Mouse (Mus musculus): ENCODE measurements around the gene Olig1. TPM values are rescaled to one million over a fixed set of nuclear protein-coding genes. Genes with fewer than 3 reads are reported as not detected.
"Not testable (repeated sequence)": the region's sequence is repeated elsewhere in the genome, so short reads cannot be mapped to it uniquely, and the experiment has no call there.

Gene Olig1
- polyA plus RNA-seq, 1 experiment from 2014 or later = 0.14 TPM

- Histone ChIP-seq H3K27ac (ENCODE audit: low read length) (no peak overlapping the region), H3K4me2 (replicated peaks; ENCODE audit: low read depth, low read length) (no peak overlapping the region), H3K27me3 (ENCODE audit: insufficient read depth, low read length) (peaks cover 54% of the 10 kb centered on the region), H3K36me3 (ENCODE audit: insufficient read depth, low read length) (no peaks in the 10 kb centered on the region), H3K4me1 (ENCODE audit: insufficient read depth, low read length) (no peaks in the 10 kb centered on the region), H3K9ac (replicated peaks; ENCODE audit: low read length) (no peak overlapping the region), H3K9me3 (ENCODE audit: low read length) (no peaks in the 10 kb centered on the region), H3K4me3 (ENCODE audit: low read length) (no peak overlapping the region)
- WGBS = 45% methylated on average over 9 of the region's 9 CpGs
- no peak for ATAC-seq (ENCODE audit: low FRiP score, low TSS enrichment)
Measured at GRCm38 (mm10) chr16:91246292-91246691, 23.3 kb upstream of the Olig1 start.

- H3K9me3 ChIP-seq (ENCODE audit: low read length); H3K9ac ChIP-seq (replicated peaks; ENCODE audit: low read length); H3K27ac ChIP-seq (ENCODE audit: low read length); H3K4me1 ChIP-seq (ENCODE audit: insufficient read depth, low read length); ATAC-seq (ENCODE audit: low FRiP score, low TSS enrichment); H3K36me3 ChIP-seq (ENCODE audit: insufficient read depth, low read length); H3K4me2 ChIP-seq (replicated peaks; ENCODE audit: low read depth, low read length); H3K4me3 ChIP-seq (ENCODE audit: low read length): not testable (repeated sequence)
- H3K27me3 ChIP-seq (ENCODE audit: insufficient read depth, low read length) = peaks cover 49% of the 10 kb centered on the region
- 13% methylated on average over 22 of the region's 28 CpGs for WGBS
Measured at GRCm38 (mm10) chr16:91255419-91256164, 14.0 kb upstream of the Olig1 start.

GRCm38 (mm10) chr16:91258956-91259355 lies 10.6 kb upstream of the Olig1 start:
- Histone ChIP-seq H3K9ac (replicated peaks; ENCODE audit: low read length) (no peak overlapping the region), H3K4me3 (ENCODE audit: low read length) (no peak overlapping the region), H3K27me3 (ENCODE audit: insufficient read depth, low read length) (peaks cover 82% of the 10 kb centered on the region), H3K36me3 (ENCODE audit: insufficient read depth, low read length) (no peaks in the 10 kb centered on the region), H3K27ac (ENCODE audit: low read length) (no peak overlapping the region), H3K4me1 (ENCODE audit: insufficient read depth, low read length) (no peaks in the 10 kb centered on the region), H3K9me3 (ENCODE audit: low read length) (no peaks in the 10 kb centered on the region), H3K4me2 (replicated peaks; ENCODE audit: low read depth, low read length) (no peak overlapping the region)
- WGBS = 46% methylated on average over 3 of the region's 3 CpGs
- ATAC-seq (ENCODE audit: low FRiP score, low TSS enrichment) = no peak

GRCm38 (mm10) chr16:91260861-91261260 lies 8.7 kb upstream of the Olig1 start:
- peaks cover 92% of the 10 kb centered on the region for H3K27me3 ChIP-seq (ENCODE audit: insufficient read depth, low read length)
- H3K36me3 ChIP-seq (ENCODE audit: insufficient read depth, low read length) = no peaks in the 10 kb centered on the region
- ATAC-seq (ENCODE audit: low FRiP score, low TSS enrichment) = no peak
- H3K27ac ChIP-seq (ENCODE audit: low read length) = no peak overlapping the region
- H3K9me3 ChIP-seq (ENCODE audit: low read length) = no peaks in the 10 kb centered on the region
- no peak overlapping the region for H3K4me2 ChIP-seq (replicated peaks; ENCODE audit: low read depth, low read length)
- no peak overlapping the region for H3K9ac ChIP-seq (replicated peaks; ENCODE audit: low read length)
- no peak overlapping the region for H3K4me3 ChIP-seq (ENCODE audit: low read length)
- 79% methylated on average over 3 of the region's 3 CpGs for WGBS
- H3K4me1 ChIP-seq (ENCODE audit: insufficient read depth, low read length) = no peaks in the 10 kb centered on the region

- Histone ChIP-seq H3K4me2 (replicated peaks; ENCODE audit: low read depth, low read length) (no peak overlapping the region), H3K27ac (ENCODE audit: low read length) (no peak overlapping the region), H3K9me3 (ENCODE audit: low read length) (no peaks in the 10 kb centered on the region), H3K4me1 (ENCODE audit: insufficient read depth, low read length) (no peaks in the 10 kb centered on the region), H3K36me3 (ENCODE audit: insufficient read depth, low read length) (no peaks in the 10 kb centered on the region), H3K27me3 (ENCODE audit: insufficient read depth, low read length) (peaks cover 92% of the 10 kb centered on the region), H3K4me3 (ENCODE audit: low read length) (no peak overlapping the region), H3K9ac (replicated peaks; ENCODE audit: low read length) (no peak overlapping the region)
- WGBS = 26% methylated on average over 12 of the region's 12 CpGs
- no peak for ATAC-seq (ENCODE audit: low FRiP score, low TSS enrichment)
Measured at GRCm38 (mm10) chr16:91262467-91263220, 6.9 kb upstream of the Olig1 start.

- Histone ChIP-seq H3K27ac (ENCODE audit: low read length) (no peak overlapping the region), H3K4me2 (replicated peaks; ENCODE audit: low read depth, low read length) (no peak overlapping the region), H3K4me3 (ENCODE audit: low read length) (no peak overlapping the region), H3K9ac (replicated peaks; ENCODE audit: low read length) (no peak overlapping the region), H3K4me1 (ENCODE audit: insufficient read depth, low read length) (peaks cover 19% of the 10 kb centered on the region), H3K27me3 (ENCODE audit: insufficient read depth, low read length) (peaks cover 92% of the 10 kb centered on the region), H3K36me3 (ENCODE audit: insufficient read depth, low read length) (no peaks in the 10 kb centered on the region), H3K9me3 (ENCODE audit: low read length) (no peaks in the 10 kb centered on the region)
- 77% methylated on average over 6 of the region's 6 CpGs for WGBS
- ATAC-seq (ENCODE audit: low FRiP score, low TSS enrichment) = no peak
Measured at GRCm38 (mm10) chr16:91265972-91266371, 3.6 kb upstream of the Olig1 start.

GRCm38 (mm10) chr16:91268724-91269452 lies 684 bp upstream of the Olig1 start:
- Histone ChIP-seq H3K9me3 (ENCODE audit: low read length) (no peaks in the 10 kb centered on the region), H3K4me2 (replicated peaks; ENCODE audit: low read depth, low read length) (peak overlapping the region; percentile 67), H3K36me3 (ENCODE audit: insufficient read depth, low read length) (no peaks in the 10 kb centered on the region), H3K4me1 (ENCODE audit: insufficient read depth, low read length) (peaks cover 19% of the 10 kb centered on the region), H3K9ac (replicated peaks; ENCODE audit: low read length) (no peak overlapping the region), H3K4me3 (ENCODE audit: low read length) (peak overlapping the region; percentile 42), H3K27me3 (ENCODE audit: insufficient read depth, low read length) (peaks cover 94% of the 10 kb centered on the region), H3K27ac (ENCODE audit: low read length) (no peak overlapping the region)
- peak; percentile 69; the same call in 1 of the 2 replicates for ATAC-seq (ENCODE audit: low FRiP score, low TSS enrichment)
- 8% methylated on average over 13 of the region's 13 CpGs for WGBS

- Histone ChIP-seq H3K9me3 (ENCODE audit: low read length) (no peaks in the 10 kb centered on the region), H3K36me3 (ENCODE audit: insufficient read depth, low read length) (no peaks in the 10 kb centered on the region), H3K4me2 (replicated peaks; ENCODE audit: low read depth, low read length) (peak overlapping the region; percentile 67), H3K27ac (ENCODE audit: low read length) (no peak overlapping the region), H3K4me1 (ENCODE audit: insufficient read depth, low read length) (peaks cover 19% of the 10 kb centered on the region), H3K4me3 (ENCODE audit: low read length) (peak overlapping the region; percentile 42), H3K9ac (replicated peaks; ENCODE audit: low read length) (no peak overlapping the region), H3K27me3 (ENCODE audit: insufficient read depth, low read length) (peaks cover 100% of the 10 kb centered on the region)
- 0% methylated on average over 63 of the region's 63 CpGs for WGBS
- ATAC-seq (ENCODE audit: low FRiP score, low TSS enrichment) = no peak
Measured at GRCm38 (mm10) chr16:91270212-91270971, 820 bp downstream of the Olig1 start.

- peaks cover 99% of the 10 kb centered on the region for H3K27me3 ChIP-seq (ENCODE audit: insufficient read depth, low read length)
- 0 out of 2 replicates have a peak, but pooled peaks have one; percentile 24 for ATAC-seq (ENCODE audit: low FRiP score, low TSS enrichment)
- no peak overlapping the region for H3K27ac ChIP-seq (ENCODE audit: low read length)
- peaks cover 19% of the 10 kb centered on the region for H3K4me1 ChIP-seq (ENCODE audit: insufficient read depth, low read length)
- peak overlapping the region; percentile 42 for H3K4me3 ChIP-seq (ENCODE audit: low read length)
- peak overlapping the region; percentile 67 for H3K4me2 ChIP-seq (replicated peaks; ENCODE audit: low read depth, low read length)
- H3K9ac ChIP-seq (replicated peaks; ENCODE audit: low read length) = no peak overlapping the region
- H3K9me3 ChIP-seq (ENCODE audit: low read length) = no peaks in the 10 kb centered on the region
- no peaks in the 10 kb centered on the region for H3K36me3 ChIP-seq (ENCODE audit: insufficient read depth, low read length)
- under 1% methylated on average over 29 of the region's 29 CpGs for WGBS
Measured at GRCm38 (mm10) chr16:91270982-91271549, 1.5 kb downstream of the Olig1 start.

Data from kidney, embryonic 16.5 days (tissue).